Mouse (Mus musculus): ENCODE measurements around the gene Cadm4.
"Not testable (repeated sequence)": the region's sequence is repeated elsewhere in the genome, so short reads cannot be mapped to it uniquely, and the experiment has no call there.

The Cadm4 gene

DNA sequence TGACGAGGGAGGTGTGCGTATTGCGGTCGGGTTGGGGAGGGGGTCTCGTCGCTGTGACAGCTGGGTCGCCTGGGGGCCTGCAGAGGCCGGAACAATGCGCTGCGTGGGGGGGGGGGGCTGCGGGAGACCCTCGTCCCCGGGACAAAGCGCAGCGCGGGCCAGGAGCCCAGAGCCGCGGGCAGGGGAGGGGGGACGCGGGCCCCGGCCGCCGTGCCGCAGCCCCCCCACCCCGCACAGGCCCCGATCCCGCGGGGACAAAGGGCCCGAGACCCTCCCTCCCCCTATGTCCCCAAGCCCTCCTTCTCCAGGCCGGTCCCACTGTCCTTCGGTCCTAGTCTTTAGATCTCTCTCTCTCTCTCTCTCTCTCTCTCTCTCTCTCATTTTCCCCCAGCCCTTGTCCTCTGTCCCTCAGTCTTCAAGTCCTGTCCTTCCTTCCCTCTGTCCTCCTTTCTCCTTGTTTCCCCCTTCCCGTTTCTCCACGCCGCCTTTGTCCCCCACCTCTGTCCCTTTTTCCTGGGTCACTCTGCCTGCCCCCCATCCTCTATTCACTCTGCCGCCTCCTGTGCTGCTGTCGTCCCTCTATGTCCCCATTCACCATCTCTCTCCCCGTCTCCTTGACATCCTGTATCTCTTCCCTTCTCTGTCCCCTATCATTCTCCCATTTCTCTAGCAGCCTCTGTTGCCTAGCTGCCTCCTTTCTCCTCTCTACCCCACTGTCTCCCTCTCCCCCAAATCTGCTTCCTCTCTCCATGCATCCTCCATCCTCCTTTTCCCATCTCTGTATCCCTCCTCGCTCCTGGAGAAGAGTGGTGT, 591 bp downstream of the Cadm4 start:
- in situ Hi-C loops (cut with MboI; ENCODE audit: low pct_unique_long_range_greater_than_20kb in 1 of 2, low sequenced_read_pairs in 2 of 2, unreplicated experiment in 1 of 2) = no loop called here

DNA sequence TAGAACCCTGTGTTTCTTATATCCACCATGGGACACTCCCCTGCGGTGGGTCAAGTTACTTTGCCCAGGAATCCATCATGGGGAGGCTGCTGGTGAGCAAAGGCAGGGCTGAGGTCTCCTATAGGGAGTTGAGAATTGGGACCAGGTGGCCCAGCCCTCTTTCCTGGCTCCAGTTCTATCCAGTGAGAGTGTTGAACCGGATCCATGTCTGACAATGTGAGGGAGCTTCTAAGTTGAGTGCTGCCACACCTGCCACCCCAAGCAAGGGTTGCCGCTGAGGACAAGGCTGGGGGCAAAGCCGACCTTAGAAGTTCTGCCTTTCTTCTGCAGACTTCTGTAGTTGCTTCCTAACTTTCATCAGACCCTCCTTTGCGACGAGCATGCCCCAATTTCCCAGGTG, 1.5 kb downstream of the Cadm4 start:
- in situ Hi-C loops (cut with MboI; ENCODE audit: low pct_unique_long_range_greater_than_20kb in 1 of 2, low sequenced_read_pairs in 2 of 2, unreplicated experiment in 1 of 2) = not testable (repeated sequence)

DNA sequence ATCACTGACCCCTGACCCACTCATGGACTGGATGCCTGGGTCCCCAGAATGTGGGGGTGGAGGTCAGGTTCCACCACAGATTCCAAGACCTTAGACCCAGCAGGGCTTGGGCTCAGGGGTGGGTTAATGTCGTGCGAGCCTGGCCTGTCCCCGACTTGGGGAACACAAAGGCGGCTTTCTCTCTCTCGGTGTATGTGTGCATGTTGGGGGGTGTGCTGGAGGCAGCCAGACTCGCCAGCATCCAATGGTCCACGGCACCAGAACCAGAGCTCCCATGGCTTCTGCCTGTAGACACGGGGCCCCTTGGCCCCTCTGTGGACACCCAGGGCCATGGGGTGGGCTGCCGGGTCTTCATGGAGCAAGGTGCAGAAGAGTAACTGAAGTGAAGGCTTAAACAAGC, 3.7 kb downstream of the Cadm4 start:
- in situ Hi-C loops (cut with MboI; ENCODE audit: low pct_unique_long_range_greater_than_20kb in 1 of 2, low sequenced_read_pairs in 2 of 2, unreplicated experiment in 1 of 2) = no loop called here

DNA sequence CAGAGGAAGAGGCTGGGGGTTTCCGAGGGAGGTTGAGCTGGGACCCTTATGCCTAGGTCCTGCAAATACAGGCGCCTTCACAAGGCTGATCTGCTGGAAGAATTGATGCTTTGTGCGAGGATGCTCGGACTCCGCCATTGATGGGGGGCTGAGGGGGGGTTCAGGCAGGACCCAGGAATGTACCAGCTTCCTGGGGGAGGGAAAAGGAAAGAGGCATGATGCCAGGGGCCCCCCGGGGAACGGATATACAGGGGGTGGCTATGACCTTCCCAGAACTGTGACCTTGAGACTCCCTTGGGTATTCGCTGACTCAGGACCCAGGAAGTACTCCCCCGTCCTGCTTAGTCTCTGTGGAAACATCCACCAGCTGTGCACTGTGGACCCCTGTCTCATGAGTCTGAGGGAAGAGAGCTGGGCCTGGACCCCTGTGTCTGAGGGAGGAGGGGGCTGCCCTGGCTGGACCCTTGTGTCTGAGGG, 4.9 kb downstream of the Cadm4 start:
- in situ Hi-C loops (cut with MboI; ENCODE audit: low pct_unique_long_range_greater_than_20kb in 1 of 2, low sequenced_read_pairs in 2 of 2, unreplicated experiment in 1 of 2) = no loop called here

DNA sequence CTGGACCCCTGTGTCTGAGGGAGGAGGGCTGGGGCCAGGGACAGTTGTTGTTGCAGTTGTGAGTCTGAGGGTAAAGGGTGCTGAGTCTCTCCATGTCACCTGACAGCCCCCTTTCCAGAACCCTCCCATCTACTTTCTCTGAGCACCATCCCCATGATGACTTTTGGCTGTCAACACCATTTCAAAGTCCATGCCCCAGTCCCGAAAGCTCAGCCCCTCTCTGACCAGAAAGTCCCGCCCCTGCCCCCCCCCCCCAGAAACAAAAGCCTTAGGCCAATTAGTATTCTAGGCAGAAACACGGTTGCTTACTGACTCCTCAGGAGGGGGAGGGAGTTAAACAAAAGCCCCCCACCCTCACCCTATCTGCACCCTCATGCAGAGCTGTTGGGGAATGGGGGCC, 5.6 kb downstream of the Cadm4 start:
- in situ Hi-C loops (cut with MboI; ENCODE audit: low pct_unique_long_range_greater_than_20kb in 1 of 2, low sequenced_read_pairs in 2 of 2, unreplicated experiment in 1 of 2) = no loop called here

DNA sequence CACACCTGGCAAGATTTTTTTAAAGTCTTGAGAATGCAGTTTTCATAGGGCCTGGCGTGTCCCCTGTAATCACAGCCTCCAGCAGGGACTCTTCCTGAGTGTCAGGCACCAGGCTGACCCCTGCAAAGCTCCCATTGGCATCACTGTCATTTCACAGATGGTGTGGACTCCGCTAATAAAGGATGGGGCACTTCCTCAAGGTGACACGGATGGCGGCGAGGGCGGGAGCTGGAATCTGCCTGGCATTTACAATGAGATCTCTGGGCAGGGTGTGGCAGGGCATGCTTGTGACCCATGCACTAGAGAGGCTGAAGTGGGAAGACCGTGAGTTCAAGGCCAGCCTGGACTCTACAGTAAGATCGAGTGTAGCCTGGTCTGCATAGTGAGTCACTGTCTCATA, 6.5 kb downstream of the Cadm4 start:
- in situ Hi-C loops (cut with MboI; ENCODE audit: low pct_unique_long_range_greater_than_20kb in 1 of 2, low sequenced_read_pairs in 2 of 2, unreplicated experiment in 1 of 2) = no loop called here

DNA sequence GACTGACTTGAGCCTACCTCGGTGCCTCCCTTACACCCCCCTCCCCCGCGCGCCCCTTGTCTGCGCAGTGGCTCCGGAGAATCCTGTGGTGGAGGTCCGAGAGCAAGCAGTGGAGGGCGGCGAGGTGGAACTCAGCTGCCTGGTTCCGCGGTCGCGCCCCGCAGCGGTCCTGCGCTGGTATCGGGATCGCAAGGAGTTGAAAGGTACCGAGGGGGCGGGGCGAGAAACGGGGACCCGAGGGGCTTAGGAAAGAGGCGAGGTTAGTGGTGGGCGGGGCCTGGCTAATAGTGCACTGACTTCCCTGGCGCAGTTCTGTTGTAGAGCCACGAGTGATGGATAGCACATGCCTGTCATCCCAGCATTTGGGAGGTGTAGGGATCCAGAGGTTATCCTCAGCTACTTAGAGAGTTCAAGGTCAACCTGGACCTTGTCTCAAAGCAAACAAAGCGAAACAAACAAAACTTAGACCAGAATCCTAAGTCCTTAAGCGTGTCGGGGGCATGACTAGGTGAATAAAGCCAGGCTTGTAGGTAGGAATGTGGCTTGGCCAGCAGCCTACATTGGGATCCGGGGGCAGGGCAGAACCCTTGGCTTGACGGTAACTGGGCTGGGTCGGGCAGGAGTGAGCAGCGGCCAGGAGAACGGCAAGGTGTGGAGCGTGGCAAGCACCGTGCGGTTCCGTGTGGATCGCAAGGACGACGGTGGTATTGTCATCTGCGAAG, 18.2 kb downstream of the Cadm4 start:
- in situ Hi-C loops (cut with MboI; ENCODE audit: low pct_unique_long_range_greater_than_20kb in 1 of 2, low sequenced_read_pairs in 2 of 2, unreplicated experiment in 1 of 2) = no loop called here

DNA sequence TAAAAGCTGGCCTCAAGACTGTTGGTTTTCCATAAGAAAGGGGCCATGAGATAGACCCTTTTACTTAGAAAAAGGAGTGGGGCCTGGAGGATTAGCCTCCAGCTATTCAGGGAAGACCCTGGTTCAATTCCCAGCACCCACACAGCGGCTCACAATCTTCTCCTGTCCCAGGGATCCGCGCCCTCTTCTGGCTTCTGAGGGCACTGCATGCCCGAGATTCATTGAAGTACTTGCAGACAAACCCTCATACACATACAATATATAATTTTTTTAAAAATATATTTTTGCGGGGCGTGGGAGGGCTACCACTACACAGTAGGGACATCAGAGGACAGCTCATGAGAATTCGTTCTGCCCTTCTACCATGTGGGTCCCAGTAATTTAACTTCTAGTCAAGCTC, 19.1 kb downstream of the Cadm4 start:
- in situ Hi-C loops (cut with MboI; ENCODE audit: low pct_unique_long_range_greater_than_20kb in 1 of 2, low sequenced_read_pairs in 2 of 2, unreplicated experiment in 1 of 2) = no loop called here

DNA sequence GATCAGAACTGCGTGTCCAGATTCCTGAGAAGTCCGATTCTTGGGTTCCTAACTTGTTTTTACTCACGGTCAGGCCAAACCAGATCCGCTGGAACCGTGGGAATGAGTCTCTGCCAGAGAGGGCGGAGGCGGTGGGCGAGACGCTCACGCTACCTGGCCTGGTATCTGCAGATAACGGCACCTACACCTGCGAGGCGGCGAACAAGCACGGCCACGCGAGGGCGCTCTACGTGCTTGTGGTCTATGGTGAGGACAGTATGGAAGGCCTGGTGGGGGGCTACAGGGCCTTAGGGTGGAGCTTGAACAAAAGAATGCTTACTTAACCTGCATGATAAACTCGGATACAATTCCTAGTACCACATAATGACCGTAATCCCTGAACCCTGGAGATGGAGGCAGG, 19.7 kb downstream of the Cadm4 start:
- in situ Hi-C loops (cut with MboI; ENCODE audit: low pct_unique_long_range_greater_than_20kb in 1 of 2, low sequenced_read_pairs in 2 of 2, unreplicated experiment in 1 of 2) = no loop called here

DNA sequence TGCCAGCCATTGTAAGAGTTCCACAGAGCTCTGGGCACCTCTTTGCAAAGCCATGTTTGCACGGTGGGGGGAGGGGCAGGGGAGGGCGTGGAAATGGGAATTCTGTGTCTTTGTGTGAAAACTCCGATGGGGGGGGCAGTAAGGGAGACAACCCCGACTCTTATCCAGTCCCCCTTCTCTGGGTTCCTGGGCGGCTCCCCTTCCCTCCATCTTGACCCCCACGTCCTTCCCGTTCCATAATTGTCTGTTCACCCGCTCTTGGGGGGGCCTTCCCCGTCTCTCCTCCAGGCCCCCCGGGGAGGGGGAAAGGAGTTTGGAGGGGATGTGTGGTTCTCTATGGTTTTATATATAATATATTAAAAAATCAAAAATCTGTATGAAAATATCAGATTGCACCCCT, 22.2 kb downstream of the Cadm4 start:
- in situ Hi-C loops (cut with MboI; ENCODE audit: low pct_unique_long_range_greater_than_20kb in 1 of 2, low sequenced_read_pairs in 2 of 2, unreplicated experiment in 1 of 2) = no loop called here

DNA sequence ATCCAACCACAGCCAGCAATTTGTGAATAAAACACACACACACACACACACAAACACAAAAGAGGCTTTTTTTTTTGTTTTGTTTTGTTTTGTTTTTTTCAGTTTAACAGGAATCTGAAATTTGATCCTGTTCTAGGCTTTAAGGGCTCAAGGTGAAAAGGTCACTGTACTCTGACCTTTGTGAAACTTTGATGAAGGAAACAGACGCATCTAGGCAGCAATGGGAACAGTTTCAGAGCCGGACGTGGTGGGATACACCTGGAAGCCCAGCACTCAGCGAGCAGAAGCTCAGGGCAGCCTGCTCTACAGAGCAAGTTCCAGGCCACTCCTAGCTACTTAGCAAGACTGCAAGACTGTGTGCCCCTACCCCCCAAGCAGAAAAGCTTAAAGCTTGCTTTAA, 23.0 kb downstream of the Cadm4 start:
- in situ Hi-C loops (cut with MboI; ENCODE audit: low pct_unique_long_range_greater_than_20kb in 1 of 2, low sequenced_read_pairs in 2 of 2, unreplicated experiment in 1 of 2) = no loop called here

DNA sequence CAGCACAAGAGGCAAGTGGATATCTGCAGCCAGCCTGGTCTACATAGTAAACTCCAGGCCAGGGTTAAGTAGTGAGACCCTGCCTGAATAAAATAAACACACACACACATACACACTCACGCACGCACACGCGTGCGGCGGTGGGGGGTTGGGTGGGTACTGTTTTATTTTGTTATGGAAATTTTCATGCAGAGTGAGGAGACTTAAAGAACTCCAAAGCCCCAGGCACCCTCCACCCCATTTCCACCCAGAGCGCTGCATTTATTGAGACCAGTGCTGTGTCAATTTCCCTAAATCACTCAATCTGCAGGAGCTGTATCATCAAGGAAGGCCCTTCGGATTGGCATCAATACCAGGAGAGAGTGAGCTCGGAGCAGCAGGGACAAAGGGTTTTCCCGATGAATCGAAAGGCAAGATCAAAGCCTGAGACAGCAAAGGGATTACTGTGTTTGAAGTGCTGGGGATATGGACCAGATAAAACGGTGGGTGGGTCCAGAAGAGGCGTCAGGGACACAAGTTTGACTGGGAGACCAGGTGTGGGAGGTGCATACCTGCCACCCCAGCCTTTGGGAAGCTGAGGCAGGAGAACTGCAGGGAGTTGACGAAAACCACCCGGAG, 23.7 kb downstream of the Cadm4 start:
- in situ Hi-C loops (cut with MboI; ENCODE audit: low pct_unique_long_range_greater_than_20kb in 1 of 2, low sequenced_read_pairs in 2 of 2, unreplicated experiment in 1 of 2) = no loop called here

DNA sequence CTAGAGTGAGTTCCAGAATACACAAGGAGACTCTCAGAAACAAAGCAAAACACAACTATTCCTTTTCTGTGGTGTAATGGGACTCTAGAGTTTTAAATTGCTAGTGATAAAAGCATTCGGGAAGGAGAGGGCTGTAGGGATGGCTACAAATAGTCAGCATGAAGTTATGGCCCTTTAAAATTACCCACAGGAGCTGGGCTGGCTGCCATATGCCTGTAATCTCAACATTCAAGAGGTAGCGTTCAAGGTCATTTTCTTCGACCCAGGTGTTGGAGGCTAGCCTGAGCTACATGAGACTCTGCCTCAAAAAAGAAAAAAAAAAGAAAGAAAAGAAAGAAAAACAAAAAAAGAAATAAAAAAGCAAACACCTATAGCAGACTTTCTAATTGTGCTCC, 24.2 kb downstream of the Cadm4 start:
- in situ Hi-C loops (cut with MboI; ENCODE audit: low pct_unique_long_range_greater_than_20kb in 1 of 2, low sequenced_read_pairs in 2 of 2, unreplicated experiment in 1 of 2) = no loop called here

DNA sequence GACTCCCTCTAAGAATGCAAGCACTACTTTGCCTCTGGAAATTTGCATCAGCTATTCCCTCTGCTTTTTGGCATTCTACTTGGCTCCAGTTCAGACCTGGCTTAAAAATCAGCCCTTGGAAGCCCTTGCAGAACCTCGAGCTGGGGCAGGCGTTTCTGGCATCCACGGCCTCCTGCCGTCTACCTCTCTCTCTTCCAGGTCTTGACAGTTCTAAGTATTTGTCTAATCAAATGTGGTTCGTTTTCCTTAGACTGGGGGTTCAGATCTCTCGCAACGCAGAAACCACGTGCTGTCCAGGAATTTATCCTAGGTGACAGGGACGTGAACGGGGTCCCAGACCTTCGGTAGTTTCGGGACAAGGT, 24.6 kb downstream of the Cadm4 start:
- in situ Hi-C loops (cut with MboI; ENCODE audit: low pct_unique_long_range_greater_than_20kb in 1 of 2, low sequenced_read_pairs in 2 of 2, unreplicated experiment in 1 of 2) = no loop called here

DNA sequence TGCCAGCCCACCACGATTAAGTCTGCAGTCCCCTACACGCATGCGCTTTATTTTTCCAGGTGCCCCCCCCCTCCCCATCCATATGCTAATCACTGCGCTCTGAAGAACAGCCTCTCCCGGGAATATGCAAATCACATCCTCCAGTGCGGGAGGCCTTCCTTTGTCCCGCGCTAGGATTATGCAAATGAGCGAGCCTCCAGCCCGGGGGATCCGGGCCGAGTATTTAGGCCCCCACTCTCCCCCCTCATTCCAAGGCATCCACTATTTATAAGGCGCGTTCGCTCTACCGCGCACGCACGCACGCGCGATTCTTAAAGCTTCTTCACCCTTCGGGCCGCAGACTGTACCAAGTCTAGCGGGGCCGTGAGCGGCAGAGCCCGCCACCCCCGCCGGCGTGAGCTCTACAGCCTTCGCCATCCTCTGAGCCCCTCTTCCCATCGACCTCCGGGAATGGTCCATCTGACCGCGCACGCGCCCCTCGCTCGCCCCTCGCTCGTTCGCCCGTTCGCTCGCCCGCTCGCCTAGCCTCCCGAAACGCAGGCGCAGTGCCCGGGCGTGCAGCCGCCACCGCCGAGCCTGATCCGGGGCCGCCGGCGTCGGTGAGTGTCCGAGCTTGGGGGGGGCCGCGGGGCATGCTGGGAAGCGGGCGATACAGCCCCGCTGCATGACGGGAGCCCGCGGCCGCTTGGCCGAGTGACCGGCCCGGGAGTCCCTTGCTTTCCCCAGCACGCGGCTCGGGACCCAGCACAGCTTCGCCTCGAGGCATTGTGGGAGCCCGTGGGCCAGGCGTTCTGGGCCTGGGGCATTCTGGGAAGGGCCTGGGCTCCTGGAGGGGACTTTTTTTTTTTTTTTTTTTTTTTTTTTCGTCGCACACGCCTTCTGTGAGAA, 25.3 kb downstream of the Cadm4 start, which contains the start of gene Zfp428:
Zfp428 (plus strand) TSS at position 169 of the 888 bp plus-strand sequence.
- in situ Hi-C loops (cut with MboI; ENCODE audit: low pct_unique_long_range_greater_than_20kb in 1 of 2, low sequenced_read_pairs in 2 of 2, unreplicated experiment in 1 of 2) = no loop called here

DNA sequence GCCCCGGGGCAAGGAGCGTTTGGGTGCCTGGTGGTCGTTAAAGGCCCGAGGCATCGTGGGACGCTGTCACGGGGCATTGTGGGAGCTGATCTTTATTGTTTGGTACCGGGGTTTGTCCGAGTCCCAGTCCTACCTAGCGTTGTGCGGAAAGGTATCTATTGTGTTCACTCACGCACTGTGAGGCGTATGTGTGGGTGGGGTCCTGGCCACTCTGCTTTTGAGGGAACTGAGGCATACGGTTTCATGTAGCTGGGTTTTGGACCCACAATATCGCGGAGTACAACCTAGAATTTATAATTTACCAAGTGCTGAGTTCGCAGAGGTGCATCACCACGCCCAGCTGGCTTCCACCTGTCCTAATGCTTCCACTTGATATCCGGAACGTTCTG, 25.9 kb downstream of the Cadm4 start:
- in situ Hi-C loops (cut with MboI; ENCODE audit: low pct_unique_long_range_greater_than_20kb in 1 of 2, low sequenced_read_pairs in 2 of 2, unreplicated experiment in 1 of 2) = no loop called here

DNA sequence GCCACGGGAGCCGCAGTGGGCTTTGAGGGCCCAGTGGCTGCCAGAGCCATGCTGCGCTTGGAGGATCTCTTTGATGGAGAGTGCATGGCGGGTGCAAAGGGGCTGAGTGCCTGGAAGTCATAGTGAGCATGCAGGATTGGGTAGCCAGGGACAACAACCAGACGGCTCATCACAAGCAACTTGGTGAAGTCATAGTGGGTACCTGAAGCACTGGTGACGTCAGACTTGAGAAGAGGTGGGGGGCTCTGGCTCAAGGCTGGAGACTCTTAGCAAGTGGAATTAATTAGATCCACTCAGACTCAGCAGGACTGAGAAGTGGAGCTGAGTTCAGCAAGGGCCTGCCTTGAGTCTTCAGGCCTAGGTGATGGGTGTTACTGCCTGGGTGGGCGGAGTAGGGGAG, 30.5 kb downstream of the Cadm4 start, which contains the start of gene AC161166.1:
AC161166.1 (minus strand) TSS at position 101 of the 400 bp plus-strand sequence.
- in situ Hi-C loops (cut with MboI; ENCODE audit: low pct_unique_long_range_greater_than_20kb in 1 of 2, low sequenced_read_pairs in 2 of 2, unreplicated experiment in 1 of 2) = no loop called here

DNA sequence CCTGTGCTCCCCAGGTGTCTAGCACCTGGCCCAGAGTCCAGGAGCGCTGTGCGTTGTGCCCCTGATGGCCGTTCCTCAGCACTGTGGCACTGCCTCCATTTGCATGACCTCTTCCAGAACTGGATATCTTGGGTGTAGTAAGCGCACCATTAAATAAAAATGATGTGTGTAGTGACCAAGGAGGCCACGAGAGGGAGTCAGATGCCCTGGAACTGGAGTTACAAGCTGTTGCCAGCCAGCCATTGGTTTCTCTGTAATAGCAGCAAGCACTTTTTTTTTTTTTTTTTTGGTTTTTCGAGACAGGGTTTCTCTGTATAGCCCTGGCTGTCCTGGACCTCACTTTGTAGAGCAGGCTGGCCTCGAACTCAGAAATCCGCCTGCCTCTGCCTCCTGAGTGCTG, 34.5 kb downstream of the Cadm4 start:
- in situ Hi-C loops (cut with MboI; ENCODE audit: low pct_unique_long_range_greater_than_20kb in 1 of 2, low sequenced_read_pairs in 2 of 2, unreplicated experiment in 1 of 2) = not testable (repeated sequence)

DNA sequence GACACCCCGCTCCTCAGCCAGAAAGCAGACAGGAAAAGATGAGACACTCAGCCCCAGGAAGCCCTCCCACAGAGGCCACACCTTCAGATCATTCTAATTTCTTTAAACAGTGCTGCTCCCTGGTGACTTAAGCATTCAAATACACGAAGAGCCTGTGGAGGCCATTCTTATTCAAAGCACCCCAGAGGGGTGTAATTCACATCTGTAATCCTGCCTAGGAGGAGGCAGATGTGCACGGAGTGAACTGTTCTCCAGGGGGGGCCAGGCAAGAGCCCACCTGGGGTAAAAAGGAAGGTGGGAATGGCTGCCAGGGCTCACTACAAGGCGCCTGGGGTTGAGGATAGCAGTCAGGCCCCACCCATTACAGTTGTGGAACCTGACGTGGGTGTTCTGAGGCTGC, 35.3 kb downstream of the Cadm4 start:
- in situ Hi-C loops (cut with MboI; ENCODE audit: low pct_unique_long_range_greater_than_20kb in 1 of 2, low sequenced_read_pairs in 2 of 2, unreplicated experiment in 1 of 2) = no loop called here

Measured in mouse embryonic stem cell (cell line).